Mouse (Mus musculus): Measurements from ENCODE around the gene Tas2r139.
"Not testable (repeated sequence)": the region's sequence is repeated elsewhere in the genome, so short reads cannot be mapped to it uniquely, and the experiment has no call there.

The Tas2r139 gene

DNA sequence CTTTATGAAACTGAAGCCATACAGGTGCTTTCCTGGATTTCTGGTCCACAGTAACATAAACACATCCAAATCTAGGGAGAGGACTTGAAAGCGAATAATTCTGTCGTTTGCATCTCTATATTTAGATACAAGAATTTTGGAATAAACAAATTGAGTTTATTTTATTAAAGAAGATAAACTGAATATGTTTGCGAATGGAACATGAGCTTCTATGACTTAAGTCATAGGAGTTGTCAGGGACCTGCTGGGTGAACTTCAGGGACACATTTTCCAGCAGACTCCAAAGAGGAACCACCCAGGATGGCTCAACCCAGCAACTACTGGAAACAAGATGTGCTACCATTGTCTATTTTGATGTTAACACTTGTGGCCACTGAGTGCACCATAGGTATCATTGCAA, at the start of gene Tas2r139:
Tas2r139 (plus strand) TSS at position 301 of the 400 bp plus-strand sequence.
- DNase-seq = no peak

DNA sequence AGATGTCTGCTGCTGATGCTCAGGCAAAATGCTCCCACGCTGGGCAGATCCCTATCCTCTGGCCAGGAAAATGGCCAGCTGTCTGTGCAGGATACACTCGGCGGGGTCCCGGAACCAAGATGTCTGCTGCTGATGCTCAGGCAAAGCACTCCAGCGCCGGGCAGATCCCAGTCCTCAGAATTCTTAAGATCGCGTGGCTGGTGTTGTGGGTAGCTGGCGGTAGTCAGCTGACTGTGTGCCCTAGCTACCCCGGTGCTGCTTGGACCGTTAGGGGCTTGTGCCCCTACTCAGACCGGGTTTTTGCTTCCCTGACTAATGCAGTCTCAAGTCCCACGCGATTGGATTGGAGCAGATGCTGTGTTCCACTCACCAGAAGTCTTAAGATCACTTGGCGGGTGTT, 10.4 kb downstream of the Tas2r139 start:
- not testable (repeated sequence) for DNase-seq

DNA sequence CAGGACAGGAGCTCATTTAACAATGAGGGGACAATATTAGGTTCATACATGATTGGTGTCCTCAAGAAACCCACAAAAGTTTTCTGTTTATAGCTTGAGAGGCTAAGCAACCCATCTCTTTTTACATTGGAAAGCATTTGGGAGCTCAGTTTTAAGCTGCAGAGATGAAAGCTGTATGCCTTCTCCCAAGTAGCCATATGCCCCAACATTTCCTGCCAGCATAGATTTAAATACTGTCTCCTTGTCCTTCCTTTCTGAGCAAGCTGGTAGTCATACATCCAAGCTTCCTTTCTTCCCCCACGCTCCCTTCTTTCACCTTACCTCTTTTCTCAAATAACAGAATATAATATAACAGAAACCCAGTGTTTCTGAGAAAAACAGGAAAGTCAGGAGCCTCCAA, 41.7 kb downstream of the Tas2r139 start:
- no peak for DNase-seq

GRCm38 (mm10) chr6:42186230-42186629, 45.5 kb downstream of the Tas2r139 start:
- DNase-seq = no peak
